Mouse (Mus musculus) T-helper 1 cell (primary cell): Measurements from ENCODE around the gene Crb2.

ENCODE experiments used
- in situ Hi-C: fragments of 300-600 bp; cut with MboI, MseI; formaldehyde crosslinking; loops from one replicate; pipeline ENCODE4 v1.15.1; 2025; ENCODE audit warnings: high pct_unique_total_duplicates

Crb2 gene

GRCm38 (mm10) chr2:37797046-37797445, 21.0 kb downstream of the Crb2 start:
- in situ Hi-C loops, result no loop called here

DNA sequence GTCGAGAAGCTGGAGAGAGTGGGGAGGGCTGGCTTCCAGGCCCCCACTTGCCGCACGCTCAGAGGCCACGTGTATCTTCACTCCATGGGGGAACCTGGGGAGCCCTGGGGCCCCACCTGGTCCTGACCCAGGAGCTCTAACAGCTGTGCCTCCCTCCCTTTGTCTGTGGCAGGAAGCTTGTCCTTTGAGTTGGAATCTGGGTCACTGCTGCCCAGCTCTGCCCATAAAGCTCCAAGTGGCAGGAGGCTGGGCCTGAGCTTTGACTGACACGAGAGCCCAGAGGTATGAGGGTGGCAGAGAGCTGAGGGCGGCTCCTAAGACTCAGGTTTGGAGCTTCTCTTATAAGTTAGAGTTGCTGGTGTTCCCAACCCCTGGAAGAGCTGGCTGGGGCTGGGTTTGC, 23.1 kb downstream of the Crb2 start:
- in situ Hi-C loops, result no loop called here

- in situ Hi-C loops, result no loop called here
Observed at GRCm38 (mm10) chr2:37801687-37802086, 25.6 kb downstream of the Crb2 start.

DNA sequence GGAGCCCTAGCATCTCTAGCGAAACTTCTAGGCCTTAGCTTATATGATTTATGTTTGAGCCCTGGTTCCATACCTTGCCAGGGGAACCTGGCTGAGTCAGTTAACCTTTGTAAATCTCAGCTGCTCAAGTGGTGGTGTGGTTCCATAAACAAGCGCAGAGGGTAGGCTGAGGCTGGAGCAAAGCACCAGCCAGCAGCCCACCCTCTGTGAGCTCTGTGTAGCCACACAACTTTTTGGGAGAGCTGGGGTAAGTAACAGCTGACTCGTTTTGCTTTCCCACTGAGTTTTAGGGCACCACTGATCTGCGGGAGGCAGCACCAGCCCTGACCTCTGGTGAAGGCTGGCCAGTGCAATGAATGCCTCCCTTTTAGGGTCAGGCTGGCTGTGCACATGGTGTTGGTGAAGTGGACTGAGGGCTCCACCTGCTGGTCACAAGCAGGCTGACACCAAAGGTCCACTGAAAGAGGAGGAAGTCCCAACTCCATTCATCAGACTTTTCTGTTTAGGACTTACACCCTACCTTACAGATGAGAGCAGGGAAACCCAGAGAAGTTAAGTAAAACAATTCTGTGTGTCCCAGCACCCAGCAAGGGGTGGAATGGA, 26.7 kb downstream of the Crb2 start:
- in situ Hi-C loops, result no loop called here

DNA sequence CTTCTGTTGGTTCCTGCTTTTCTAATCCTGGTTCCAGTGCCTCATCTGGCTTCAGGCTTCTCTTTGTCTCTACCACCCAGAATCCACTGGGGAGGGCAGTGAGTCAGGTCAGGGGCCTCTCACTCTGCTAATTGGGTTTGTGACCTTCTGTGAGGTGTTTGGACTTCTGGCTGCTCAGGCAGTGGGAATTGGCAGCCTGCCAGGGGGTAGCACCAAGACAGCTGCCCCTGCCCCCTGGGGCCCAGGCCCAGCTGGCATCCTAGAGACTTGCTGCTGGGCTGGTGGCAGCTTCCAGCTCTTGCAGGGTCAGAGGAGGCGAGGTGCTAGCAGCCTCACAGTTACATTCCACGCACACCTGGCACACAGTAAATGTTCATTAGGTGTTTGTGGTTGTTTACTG, 35.6 kb downstream of the Crb2 start:
- in situ Hi-C loops, result loop anchor here (5.0 kb wide), 2 partner anchors 136 to 561 kb away; no protein-coding TSS in a partner anchor

- in situ Hi-C loops, result loop anchor here (5.0 kb wide), 2 partner anchors 135 to 560 kb away; no protein-coding TSS in a partner anchor
Observed at GRCm38 (mm10) chr2:37812401-37812800, 36.4 kb downstream of the Crb2 start.

DNA sequence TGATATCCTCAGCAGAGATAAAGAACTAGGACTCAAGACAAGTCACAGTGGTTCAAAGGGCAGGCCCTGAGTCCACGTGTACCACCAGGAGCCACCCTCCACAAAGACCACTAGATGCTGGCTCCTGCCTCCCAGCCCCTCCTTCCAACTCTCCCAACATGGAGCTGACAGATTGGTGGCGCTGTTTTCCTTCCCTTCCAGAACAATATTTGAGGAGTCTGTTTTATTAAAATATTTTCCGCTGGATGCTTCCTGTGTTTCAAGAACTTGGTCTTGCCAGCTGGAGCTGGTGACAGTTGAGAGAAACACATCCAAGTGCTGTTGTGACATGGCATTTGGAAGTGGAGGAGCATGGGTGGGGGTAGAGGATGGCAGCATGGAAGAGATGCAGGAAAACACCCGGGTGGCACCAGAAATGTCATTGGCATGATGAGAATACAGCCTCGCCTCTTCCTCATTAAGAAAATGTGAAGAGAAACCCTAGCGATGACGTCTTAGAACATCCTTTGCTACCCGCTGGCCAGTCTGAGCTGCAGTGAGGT, 38.8 kb downstream of the Crb2 start:
- in situ Hi-C loops, result loop anchor here (5.0 kb wide), 2 partner anchors 132 to 557 kb away; no protein-coding TSS in a partner anchor

DNA sequence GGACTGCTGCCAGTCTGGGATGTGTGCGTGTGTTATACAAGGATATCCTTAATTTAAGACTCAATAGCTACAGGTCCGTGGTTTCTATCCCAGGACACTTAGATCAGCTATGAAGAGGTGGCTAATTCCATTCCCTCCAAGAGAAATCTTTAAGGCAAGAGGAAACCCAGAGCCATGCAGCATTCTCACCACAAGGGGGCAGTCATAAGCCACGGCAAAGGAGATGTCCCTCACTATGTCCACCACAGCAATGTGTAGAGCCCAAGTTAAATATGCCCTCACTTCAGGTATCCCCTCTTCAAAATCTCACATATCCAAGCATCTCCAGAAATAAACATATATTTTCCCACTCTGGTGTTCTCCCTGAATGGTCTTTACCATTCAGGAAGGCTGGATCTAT, 39.6 kb downstream of the Crb2 start:
- in situ Hi-C loops, result no loop called here

- in situ Hi-C loops, result no loop called here
Observed at GRCm38 (mm10) chr2:37818761-37819525, 42.9 kb downstream of the Crb2 start.

DNA sequence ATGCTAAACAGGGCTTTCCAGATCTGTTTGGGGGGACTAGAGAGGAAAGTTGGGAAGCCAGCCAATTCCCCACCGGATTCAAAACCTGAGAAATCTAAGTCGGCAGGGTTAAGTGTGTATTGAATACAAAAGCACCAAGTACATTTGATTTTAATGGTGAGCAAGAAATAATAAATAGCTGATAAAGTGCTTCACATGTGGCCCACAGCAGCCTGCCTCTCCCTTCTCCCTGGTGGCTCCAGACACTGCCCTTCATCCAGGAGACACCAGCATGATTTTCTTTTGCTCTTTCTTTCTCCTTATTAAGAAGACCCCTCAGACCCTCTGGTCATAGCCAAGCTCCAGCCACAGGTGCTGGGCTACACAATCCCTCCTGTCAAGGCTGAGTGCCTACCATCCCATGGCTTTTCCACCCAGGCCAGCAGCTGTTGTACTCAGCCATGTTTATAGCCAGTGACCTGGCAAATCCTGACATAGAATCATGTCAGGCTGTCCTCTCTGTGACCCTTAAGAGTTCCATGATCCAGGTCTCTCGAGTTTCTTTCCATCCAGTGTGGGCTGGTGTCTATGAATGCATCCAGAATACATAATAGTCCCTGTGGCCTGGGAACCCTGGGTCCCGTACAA, 43.6 kb downstream of the Crb2 start:
- in situ Hi-C loops, result no loop called here

DNA sequence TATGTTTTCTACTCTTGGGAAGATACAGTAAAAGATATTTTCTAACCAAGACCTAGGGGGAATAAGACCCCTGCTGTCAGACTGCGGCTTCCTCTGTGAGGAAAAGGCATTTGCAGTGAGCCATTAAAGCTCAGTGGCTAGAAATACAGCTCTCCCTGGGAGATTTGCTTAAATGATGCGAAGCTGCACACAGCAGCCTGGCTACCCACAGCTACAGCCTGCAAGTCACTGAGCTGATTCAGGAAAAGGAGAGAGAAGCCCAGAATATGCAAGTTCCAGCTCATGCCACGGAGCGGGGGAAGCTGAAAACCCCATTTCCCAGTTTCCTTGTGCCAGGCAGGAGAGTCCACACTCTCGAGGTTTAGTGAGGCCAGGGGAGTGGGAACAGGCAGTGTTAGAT, 46.1 kb downstream of the Crb2 start:
- in situ Hi-C loops, result no loop called here

DNA sequence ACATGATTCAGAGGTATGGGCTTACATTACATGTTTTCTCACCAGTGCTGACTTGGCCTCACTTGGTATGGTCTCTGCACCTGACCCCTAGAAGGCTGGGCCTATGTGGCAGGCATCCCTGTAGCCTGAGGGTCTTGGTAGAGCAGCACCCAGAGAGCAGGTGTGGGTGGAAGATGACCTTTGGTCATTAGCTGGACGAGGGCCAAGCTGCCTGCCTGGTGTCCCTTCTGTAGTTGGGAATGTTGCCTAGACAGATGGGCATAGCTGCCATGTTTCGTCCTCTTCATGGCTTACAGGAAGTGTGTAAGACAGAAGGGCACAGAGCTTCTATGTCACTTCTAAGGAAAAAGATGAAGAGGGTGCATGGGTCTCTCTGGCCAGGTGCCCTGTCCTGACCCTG, 47.8 kb downstream of the Crb2 start:
- in situ Hi-C loops, result no loop called here

DNA sequence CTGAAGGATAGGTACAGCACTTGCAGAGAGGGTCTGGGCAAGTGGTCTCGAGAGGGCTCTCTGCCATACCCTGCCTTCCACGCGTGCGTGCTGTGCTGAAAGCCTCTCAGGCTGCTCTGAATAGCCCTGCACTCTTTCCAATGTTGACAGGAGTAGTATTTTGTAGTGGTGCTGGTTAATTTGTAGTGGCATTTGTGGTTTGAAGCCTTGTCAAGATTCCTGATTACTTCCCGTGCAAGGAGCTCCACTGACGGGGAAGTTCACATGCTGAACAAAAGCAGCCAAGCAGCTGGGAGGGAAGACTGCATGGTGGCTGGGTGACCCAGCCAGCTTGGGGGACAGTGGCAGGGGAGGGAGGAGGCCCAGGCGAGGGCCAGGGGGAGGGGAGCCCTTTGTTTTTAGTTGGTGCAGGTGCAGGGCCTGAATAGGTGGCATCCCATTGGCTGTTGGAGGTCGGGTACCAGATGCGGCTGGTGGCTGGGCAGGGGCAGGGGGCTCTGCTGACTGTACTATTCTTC, 53.8 kb downstream of the Crb2 start:
- in situ Hi-C loops, result no loop called here

GRCm38 (mm10) chr2:37832253-37832652, 56.2 kb downstream of the Crb2 start:
- in situ Hi-C loops, result no loop called here

DNA sequence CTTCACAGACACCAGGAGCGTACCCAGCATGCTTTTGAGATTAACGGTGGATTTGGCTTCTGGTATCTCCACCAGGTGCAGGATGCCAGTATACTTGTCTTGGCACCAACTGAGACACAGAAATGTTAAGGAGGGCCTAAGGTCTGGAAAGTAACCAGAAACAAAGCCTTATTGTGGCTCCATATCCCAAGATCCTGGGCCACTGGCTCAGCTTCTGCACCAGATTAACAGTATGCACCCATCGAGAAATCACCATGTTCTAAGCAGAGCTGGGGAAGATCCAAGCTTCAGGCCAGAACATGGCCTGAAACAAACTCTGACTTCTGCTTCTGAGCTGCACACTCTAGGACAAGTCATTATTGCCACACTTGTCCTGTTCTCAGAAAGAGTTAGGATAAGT, 60.9 kb downstream of the Crb2 start:
- in situ Hi-C loops, result no loop called here

GRCm38 (mm10) chr2:37837542-37837941, 61.5 kb downstream of the Crb2 start:
- in situ Hi-C loops, result no loop called here

DNA sequence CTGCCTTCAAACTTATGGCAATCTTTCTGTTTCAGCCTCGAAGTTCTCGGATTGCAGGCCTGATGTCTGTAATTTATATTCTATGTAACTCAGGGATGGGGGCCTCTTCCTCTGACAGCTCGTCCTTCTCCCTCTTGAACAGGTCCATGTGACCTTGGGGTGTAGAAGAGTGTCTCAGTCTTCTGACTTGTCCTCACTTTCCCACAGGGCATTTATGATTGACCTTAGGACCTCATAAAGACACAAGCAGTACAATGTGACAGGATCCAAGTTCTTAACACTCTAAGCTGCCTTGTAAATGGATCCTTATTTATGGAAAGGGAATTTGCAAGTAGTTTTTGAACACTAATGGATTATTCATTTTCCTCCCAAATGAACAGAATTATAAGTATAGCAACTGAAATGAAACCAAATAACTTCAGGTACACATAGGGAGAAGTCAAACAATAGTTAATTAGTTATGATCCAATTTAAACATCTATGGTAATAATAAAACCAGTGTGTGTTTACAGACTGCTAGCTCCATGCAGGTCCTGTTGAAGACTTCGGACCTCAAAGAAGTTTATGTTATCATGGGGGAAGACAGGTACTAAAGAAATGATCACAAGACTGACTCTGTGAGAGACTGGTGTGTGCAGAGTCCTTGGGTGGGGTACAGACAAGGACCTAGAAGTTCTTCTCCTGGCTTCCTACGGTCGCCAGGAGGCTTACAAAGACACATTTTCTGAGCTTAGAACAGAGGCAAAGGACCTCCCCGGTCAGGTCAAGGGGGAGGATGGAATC, 62.3 kb downstream of the Crb2 start:
- in situ Hi-C loops, result no loop called here

DNA sequence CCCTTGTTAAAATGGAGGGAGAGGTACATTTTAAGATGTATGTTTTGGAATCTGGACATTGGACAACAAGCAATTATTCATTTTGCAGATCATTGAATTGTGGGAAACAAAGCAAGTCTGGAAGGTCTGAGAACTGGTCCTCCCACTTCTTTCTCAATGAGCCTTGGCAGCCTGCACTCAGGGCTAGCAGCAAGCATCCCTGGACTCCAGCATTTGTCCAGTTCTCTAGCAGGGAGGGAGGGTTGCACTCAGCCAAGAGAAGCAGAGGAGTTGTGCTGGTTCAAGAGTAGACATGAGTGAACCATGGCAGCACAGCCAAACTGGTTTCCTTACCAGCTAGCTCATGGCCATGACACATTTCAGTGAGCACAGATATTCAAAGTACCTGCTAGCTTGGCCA, 63.9 kb downstream of the Crb2 start:
- in situ Hi-C loops, result no loop called here

GRCm38 (mm10) chr2:37842151-37842569, 66.1 kb downstream of the Crb2 start:
- in situ Hi-C loops, result no loop called here

DNA sequence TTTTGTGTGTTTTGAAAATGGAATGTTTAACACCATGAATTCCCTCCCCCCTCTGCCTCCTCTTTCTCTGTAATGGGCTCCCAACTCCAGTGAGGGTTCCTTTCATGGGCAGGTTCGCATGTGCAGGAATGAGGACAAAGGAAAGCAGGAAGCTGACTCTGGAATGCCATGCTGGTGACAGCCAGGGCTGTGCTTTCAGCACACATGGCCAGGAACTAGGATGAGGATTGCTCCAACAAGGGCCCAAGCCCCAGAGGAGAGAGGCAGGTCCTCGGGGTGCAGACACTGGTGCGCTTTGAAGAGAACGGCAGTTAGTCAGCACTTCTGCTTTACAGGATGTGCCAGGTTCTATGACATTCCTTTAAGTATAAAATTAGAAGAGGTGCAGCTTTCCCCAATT, 66.7 kb downstream of the Crb2 start:
- in situ Hi-C loops, result no loop called here
